Mouse (Mus musculus): ENCODE results near the gene Ssbp2. TPM values are rescaled to one million over a fixed set of nuclear protein-coding genes. Genes with fewer than 3 reads are reported as not detected.
A peak's percentile ranks its signal among the peaks of the same experiment; 100 is the strongest.

Gene Ssbp2
- polyA plus RNA-seq, 1 experiment = 18.1 TPM

DNA sequence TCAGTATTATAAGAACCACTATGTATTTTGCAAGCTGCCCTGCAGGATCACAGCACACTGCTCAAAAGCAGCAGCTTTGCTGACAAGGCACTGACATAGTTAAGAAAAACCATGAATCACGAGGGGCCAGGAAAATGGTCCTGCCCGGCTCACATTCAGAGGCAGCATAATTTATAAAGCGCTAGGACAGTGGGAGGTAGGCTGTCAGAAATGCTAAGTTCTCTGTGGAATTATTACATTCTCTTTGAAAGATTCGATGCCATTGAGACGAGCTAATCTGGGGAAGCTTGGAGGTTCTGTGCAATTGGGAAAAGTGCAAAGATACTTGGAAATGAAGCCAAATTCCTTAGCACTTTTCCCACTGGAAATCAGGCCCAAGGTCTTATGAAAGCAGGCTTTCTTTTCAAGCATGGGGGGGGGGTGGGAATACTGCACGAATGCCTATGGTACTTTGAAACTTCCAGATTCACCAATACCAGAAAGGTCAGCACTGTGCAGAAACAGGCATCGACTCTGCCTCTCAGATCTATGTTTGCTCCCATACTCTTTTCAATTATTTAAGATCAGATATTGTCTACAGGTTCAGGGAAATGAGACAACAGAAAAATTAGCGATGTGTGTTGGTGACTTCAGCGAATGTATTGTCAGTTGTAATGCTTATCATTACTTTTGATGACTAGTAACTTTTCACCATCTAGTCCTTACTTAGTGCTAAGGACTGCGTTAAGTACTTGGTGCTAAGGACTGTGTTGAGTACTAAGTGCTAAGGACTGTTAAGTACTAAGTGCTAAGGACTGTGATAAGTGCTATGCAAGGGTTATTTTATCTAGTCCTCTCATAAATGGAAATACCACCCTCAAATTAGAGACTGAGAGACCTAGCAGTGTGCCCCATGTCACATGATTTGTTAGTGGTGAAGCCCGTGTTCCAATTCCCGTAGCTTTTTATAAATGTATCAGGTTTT lies 28.4 kb upstream of the Ssbp2 start:
- TF ChIP-seq CTCF (conservative IDR thresholded peaks at IDR 0.05; ENCODE audit: insufficient read depth, insufficient read length, low read depth, low read length) = no peak
- TF ChIP-seq POLR2A (IDR thresholded peaks at IDR 0.05; ENCODE audit: low read depth, low read length) = no peak

DNA sequence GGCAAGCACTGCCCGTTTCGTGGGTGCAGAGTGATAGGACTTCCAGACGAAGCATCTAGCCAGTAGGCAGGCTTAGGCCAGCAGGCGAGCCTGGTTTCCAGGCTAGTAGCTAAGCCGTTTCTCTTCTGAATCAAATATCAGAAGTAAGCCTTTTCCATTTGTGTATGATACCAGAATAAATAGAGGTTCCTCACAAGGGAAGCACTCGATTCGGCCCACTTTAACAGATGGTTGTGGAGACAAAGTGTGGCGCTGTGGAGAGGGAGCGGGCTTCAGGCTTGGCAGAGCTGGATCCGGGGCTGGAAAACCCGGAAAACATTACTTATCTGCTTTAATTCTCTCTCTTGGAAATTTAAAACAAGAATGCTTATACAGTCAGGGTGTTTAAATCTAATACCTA lies 27.1 kb upstream of the Ssbp2 start:
- no peaks in the 10 kb centered on the region for H3K27me3 ChIP-seq (replicated peaks; ENCODE audit: control insufficient read depth, insufficient read depth, low read length)
- 95% methylated on average over 11 of the region's 11 CpGs for WGBS
- no peak overlapping the region for H3K4me3 ChIP-seq (ENCODE audit: insufficient read depth, low read depth, low read length)
- 0 out of 2 replicates have a peak, but pooled peaks cover 3% of the 10 kb centered on the region for H3K4me1 ChIP-seq (ENCODE audit: control insufficient read depth, insufficient read depth, low read length)
- no peak overlapping the region for H3K27ac ChIP-seq (ENCODE audit: insufficient read depth, low read depth, low read length)
- H3K36me3 ChIP-seq (ENCODE audit: control insufficient read depth, insufficient read depth, low read length) = no peaks in the 10 kb centered on the region
- no peak for DNase-seq
- TF ChIP-seq POLR2A (IDR thresholded peaks at IDR 0.05; ENCODE audit: low read depth, low read length) (no peak), CTCF (conservative IDR thresholded peaks at IDR 0.05; ENCODE audit: insufficient read depth, insufficient read length, low read depth, low read length) (no peak)

More for the DNA sequence above, 28.4 kb upstream of the Ssbp2 start:
- no peak overlapping the region for H3K4me3 ChIP-seq (ENCODE audit: insufficient read depth, low read depth, low read length)
- 60% methylated on average over 12 of the region's 12 CpGs for WGBS
- H3K4me1 ChIP-seq (ENCODE audit: control insufficient read depth, insufficient read depth, low read length) = 0 out of 2 replicates have a peak, but pooled peaks cover 3% of the 10 kb centered on the region
- H3K27ac ChIP-seq (ENCODE audit: insufficient read depth, low read depth, low read length) = no peak overlapping the region
- peak; percentile 12 for DNase-seq
- H3K27me3 ChIP-seq (replicated peaks; ENCODE audit: control insufficient read depth, insufficient read depth, low read length) = no peaks in the 10 kb centered on the region
- no peaks in the 10 kb centered on the region for H3K36me3 ChIP-seq (ENCODE audit: control insufficient read depth, insufficient read depth, low read length)

DNA sequence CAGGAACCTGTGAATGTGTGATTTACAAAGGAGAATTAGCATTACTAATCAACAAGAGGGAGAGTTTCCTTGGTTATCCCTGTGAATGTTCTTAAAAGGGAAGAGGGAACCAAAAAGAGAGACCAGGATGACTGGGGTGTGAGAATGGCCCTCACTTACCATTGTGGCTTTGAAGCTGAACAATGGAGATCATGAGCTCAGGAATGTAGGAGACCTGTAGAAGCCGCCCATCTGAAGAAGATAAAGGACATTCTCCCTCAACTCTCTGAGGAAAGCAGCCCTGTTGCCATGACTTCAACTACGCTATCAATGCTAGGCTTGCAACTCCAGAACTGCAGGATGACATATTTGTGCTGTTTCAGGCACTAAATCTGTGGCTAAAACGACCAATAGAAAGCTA lies 22.2 kb upstream of the Ssbp2 start:
- 75% methylated on average over 3 of the region's 3 CpGs for WGBS
- TF ChIP-seq POLR2A (IDR thresholded peaks at IDR 0.05; ENCODE audit: low read depth, low read length) = no peak
- no peak for TF ChIP-seq CTCF (conservative IDR thresholded peaks at IDR 0.05; ENCODE audit: insufficient read depth, insufficient read length, low read depth, low read length)
- Histone ChIP-seq H3K4me1 (ENCODE audit: control insufficient read depth, insufficient read depth, low read length) (no peaks in the 10 kb centered on the region), H3K4me3 (ENCODE audit: insufficient read depth, low read depth, low read length) (no peak overlapping the region), H3K36me3 (ENCODE audit: control insufficient read depth, insufficient read depth, low read length) (no peaks in the 10 kb centered on the region), H3K27me3 (replicated peaks; ENCODE audit: control insufficient read depth, insufficient read depth, low read length) (no peaks in the 10 kb centered on the region), H3K27ac (ENCODE audit: insufficient read depth, low read depth, low read length) (no peak overlapping the region)
- no peak for DNase-seq

DNA sequence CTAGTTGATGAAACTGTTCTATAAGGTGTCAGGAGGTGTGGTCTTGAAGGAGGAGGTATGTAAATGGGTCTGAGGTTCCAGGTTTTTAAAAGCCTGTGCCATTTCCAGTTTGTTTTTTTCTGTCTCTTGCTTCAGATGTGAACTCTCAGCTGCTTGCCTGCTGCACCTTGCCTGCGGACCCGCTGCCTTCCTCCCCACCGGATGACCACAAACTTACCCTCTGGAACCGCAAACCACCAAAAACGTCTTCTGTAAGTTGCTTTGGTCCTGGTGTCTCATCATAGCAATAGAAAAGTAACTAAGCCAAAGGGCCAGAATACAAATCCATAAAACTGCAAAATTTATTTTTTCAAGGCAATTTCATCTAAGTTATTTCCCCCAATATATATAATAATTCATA lies 18.6 kb upstream of the Ssbp2 start:
- 95% methylated on average over 5 of the region's 5 CpGs for WGBS
- H3K27me3 ChIP-seq (replicated peaks; ENCODE audit: control insufficient read depth, insufficient read depth, low read length) = no peaks in the 10 kb centered on the region
- TF ChIP-seq POLR2A (IDR thresholded peaks at IDR 0.05; ENCODE audit: low read depth, low read length) (no peak), CTCF (conservative IDR thresholded peaks at IDR 0.05; ENCODE audit: insufficient read depth, insufficient read length, low read depth, low read length) (no peak)

DNA sequence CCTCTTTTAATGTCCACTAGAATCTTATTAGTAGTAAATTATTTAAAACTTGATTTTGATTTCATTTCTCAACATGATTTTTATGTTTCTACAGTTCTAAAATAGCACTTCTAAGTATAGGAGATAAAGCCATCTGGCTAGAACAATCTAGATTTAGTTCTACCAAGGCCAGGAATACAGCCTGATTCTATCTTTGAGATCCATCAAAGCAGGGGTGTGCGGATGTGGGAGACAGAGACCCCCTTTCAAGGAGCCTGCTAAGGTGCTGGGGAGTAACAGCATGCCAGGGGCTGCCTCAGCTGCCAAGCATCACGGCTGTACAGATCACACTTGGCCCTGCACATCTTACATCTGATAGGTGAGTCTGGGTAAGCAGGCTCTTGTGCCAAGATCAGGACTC lies 13.4 kb upstream of the Ssbp2 start:
- WGBS = 91% methylated on average over 2 of the region's 2 CpGs
- Histone ChIP-seq H3K27ac (ENCODE audit: insufficient read depth, low read depth, low read length) (no peak overlapping the region), H3K4me1 (ENCODE audit: control insufficient read depth, insufficient read depth, low read length) (no peaks in the 10 kb centered on the region), H3K36me3 (ENCODE audit: control insufficient read depth, insufficient read depth, low read length) (no peaks in the 10 kb centered on the region), H3K27me3 (replicated peaks; ENCODE audit: control insufficient read depth, insufficient read depth, low read length) (no peaks in the 10 kb centered on the region), H3K4me3 (ENCODE audit: insufficient read depth, low read depth, low read length) (no peak overlapping the region)
- DNase-seq = no peak
- TF ChIP-seq POLR2A (IDR thresholded peaks at IDR 0.05; ENCODE audit: low read depth, low read length) = no peak
- TF ChIP-seq CTCF (conservative IDR thresholded peaks at IDR 0.05; ENCODE audit: insufficient read depth, insufficient read length, low read depth, low read length) = no peak

More for the DNA sequence above, 18.6 kb upstream of the Ssbp2 start:
- no peak for DNase-seq
- H3K4me1 ChIP-seq (ENCODE audit: control insufficient read depth, insufficient read depth, low read length) = no peaks in the 10 kb centered on the region
- H3K36me3 ChIP-seq (ENCODE audit: control insufficient read depth, insufficient read depth, low read length) = no peaks in the 10 kb centered on the region
- no peak overlapping the region for H3K27ac ChIP-seq (ENCODE audit: insufficient read depth, low read depth, low read length)
- no peak overlapping the region for H3K4me3 ChIP-seq (ENCODE audit: insufficient read depth, low read depth, low read length)

DNA sequence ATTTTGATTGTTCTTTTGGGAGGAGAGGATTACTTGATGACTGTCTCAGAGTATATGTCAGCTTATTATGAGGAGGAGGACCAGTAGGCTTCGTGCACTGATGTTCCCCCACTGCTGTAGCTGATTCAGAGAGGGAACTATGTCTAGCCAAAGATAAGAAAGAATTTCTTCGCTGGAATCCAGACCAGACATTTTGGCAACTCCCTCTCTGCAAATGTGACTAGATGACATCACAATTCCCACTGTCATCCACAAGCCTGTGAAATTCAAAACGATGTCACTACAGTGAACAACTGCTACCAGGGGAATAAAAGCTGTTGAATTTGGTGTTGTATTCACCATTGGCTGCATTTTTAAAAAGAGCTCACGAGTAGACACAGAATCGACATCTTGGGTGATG lies 11.1 kb upstream of the Ssbp2 start:
- TF ChIP-seq POLR2A (IDR thresholded peaks at IDR 0.05; ENCODE audit: low read depth, low read length) (no peak), CTCF (conservative IDR thresholded peaks at IDR 0.05; ENCODE audit: insufficient read depth, insufficient read length, low read depth, low read length) (no peak)
- WGBS = 78% methylated on average over 5 of the region's 5 CpGs

DNA sequence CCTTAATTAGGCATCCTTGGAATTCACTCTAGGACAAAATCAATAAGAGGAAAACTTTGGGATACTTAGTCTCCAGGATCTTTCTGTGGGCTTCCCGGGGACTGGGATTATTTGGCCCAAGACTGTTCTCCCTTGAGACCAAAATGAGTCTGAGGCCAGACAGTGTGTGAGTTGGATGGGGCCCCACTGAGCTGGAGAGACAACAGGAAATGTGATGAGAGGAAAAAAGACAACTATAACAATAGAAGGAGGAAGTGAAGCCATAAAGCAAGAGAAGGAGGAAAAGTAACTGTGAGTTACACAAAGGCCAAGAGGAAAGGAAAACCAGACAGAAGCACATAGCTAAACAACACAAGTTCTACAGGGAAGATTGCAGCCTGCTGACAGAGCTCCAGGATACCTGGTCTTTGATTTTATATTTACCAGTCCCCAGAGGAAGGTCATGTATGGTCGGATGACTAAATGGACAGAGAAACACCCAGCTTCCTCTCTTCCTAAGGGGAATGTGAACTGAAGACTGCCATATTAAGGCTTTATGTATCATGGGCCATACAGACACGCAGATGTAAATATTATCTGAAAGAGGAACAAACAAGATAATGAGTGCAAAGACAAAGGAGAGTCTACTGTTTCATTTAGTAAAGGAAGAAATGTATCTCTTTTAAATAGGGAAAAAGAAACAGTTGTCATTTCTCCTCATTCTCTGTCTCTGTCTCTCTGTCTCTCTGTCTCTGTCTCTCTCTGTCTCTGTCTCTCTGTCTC lies 8.5 kb upstream of the Ssbp2 start:
- no peak overlapping the region for H3K4me3 ChIP-seq (ENCODE audit: insufficient read depth, low read depth, low read length)
- 67% methylated on average over 3 of the region's 3 CpGs for WGBS
- H3K4me1 ChIP-seq (ENCODE audit: control insufficient read depth, insufficient read depth, low read length) = no peaks in the 10 kb centered on the region
- no peak for TF ChIP-seq POLR2A (IDR thresholded peaks at IDR 0.05; ENCODE audit: low read depth, low read length)
- TF ChIP-seq CTCF (conservative IDR thresholded peaks at IDR 0.05; ENCODE audit: insufficient read depth, insufficient read length, low read depth, low read length) = no peak
- DNase-seq = no peak
- no peaks in the 10 kb centered on the region for H3K36me3 ChIP-seq (ENCODE audit: control insufficient read depth, insufficient read depth, low read length)
- no peak overlapping the region for H3K27ac ChIP-seq (ENCODE audit: insufficient read depth, low read depth, low read length)
- no peaks in the 10 kb centered on the region for H3K27me3 ChIP-seq (replicated peaks; ENCODE audit: control insufficient read depth, insufficient read depth, low read length)

More for the DNA sequence above, 11.1 kb upstream of the Ssbp2 start:
- H3K27ac ChIP-seq (ENCODE audit: insufficient read depth, low read depth, low read length) = no peak overlapping the region
- no peaks in the 10 kb centered on the region for H3K4me1 ChIP-seq (ENCODE audit: control insufficient read depth, insufficient read depth, low read length)
- no peaks in the 10 kb centered on the region for H3K36me3 ChIP-seq (ENCODE audit: control insufficient read depth, insufficient read depth, low read length)
- no peak overlapping the region for H3K4me3 ChIP-seq (ENCODE audit: insufficient read depth, low read depth, low read length)
- no peak for DNase-seq
- H3K27me3 ChIP-seq (replicated peaks; ENCODE audit: control insufficient read depth, insufficient read depth, low read length) = no peaks in the 10 kb centered on the region

All from kidney, adult 2 months (tissue).